Mouse (Mus musculus) ES-E14 (cell line): ENCODE measurements around the gene Ptpn13. TPM values are rescaled to one million over a fixed set of nuclear protein-coding genes. Genes with fewer than 3 reads are reported as not detected.

Experiments
- DNase-seq: peaks from one replicate; pipeline ENCODE4 v3.0.0-alpha.2; 2013; ENCODE audit warnings: low read depth, low spot score
- H3K27ac ChIP-seq: 2 replicates; pipeline ENCODE4 v1.5.1; 2012; ENCODE audit warnings: low read depth, mild to moderate bottlenecking, low read length, moderate library complexity, mixed read lengths; ENCODE audit not compliant: poor library complexity, insufficient read depth, severe bottlenecking
- H3K36me3 ChIP-seq: 2 replicates; pipeline ENCODE4 v1.6.1; 2012; ENCODE audit warnings: mild to moderate bottlenecking, low read length, moderate library complexity, mixed read lengths; ENCODE audit not compliant: control insufficient read depth, poor library complexity, insufficient read depth, severe bottlenecking
- H3K4me1 ChIP-seq, 2 experiments: fragments of 150-350 bp in 1 of 2; sonication (generic) in 1 of 2; 2 replicates each; pipeline ENCODE4 v1.6.1; 2012; ENCODE audit warnings: low read length in 2 of 2, mild to moderate bottlenecking in 1 of 2, mixed read lengths in 1 of 2; ENCODE audit not compliant: control insufficient read depth in 2 of 2, insufficient read depth in 2 of 2, poor library complexity in 1 of 2
- H3K4me3 ChIP-seq, 2 experiments: fragments of 150-350 bp in 1 of 2; sonication (generic) in 1 of 2; 2 replicates each; pipeline ENCODE4 v1.5.1; 2012; ENCODE audit warnings: low read length in 2 of 2, low read depth in 1 of 2, mild to moderate bottlenecking in 1 of 2, mixed read lengths in 1 of 2; ENCODE audit not compliant: insufficient read depth in 1 of 2, poor library complexity in 1 of 2, severe bottlenecking in 1 of 2
- H3K9ac ChIP-seq: 2 replicates; pipeline ENCODE4 v1.6.1; 2012; ENCODE audit warnings: low read depth, mild to moderate bottlenecking, low read length, mixed read lengths; ENCODE audit not compliant: poor library complexity, insufficient read depth, severe bottlenecking
- H3K9me3 ChIP-seq: fragments of 150-350 bp; sonication (generic); 2 replicates; pipeline ENCODE4 v1.6.1; 2012; ENCODE audit warnings: low read depth, mild to moderate bottlenecking, low read length; ENCODE audit not compliant: control insufficient read depth, insufficient read depth
- CHD2 ChIP-seq: IDR thresholded peaks from 2 replicates; pipeline ENCODE4 v1.6.1; 2014; ENCODE audit warnings: mild to moderate bottlenecking, low read depth, low read length, inconsistent platforms
- HCFC1 ChIP-seq: IDR thresholded peaks from 2 replicates; pipeline ENCODE4 v1.6.1; 2012; ENCODE audit warnings: low read length, inconsistent platforms, borderline replicate concordance; ENCODE audit not compliant: insufficient read depth
- MAFK ChIP-seq: IDR thresholded peaks from 2 replicates; pipeline ENCODE4 v1.6.1; 2014; ENCODE audit warnings: mild to moderate bottlenecking, low read depth, low read length, inconsistent platforms; ENCODE audit not compliant: insufficient read depth
- ZC3H11A ChIP-seq: IDR thresholded peaks from 2 replicates; pipeline ENCODE4 v1.6.1; 2012; ENCODE audit warnings: low read depth, mild to moderate bottlenecking, inconsistent platforms, low read length, borderline replicate concordance
- ZNF384 ChIP-seq: IDR thresholded peaks from 2 replicates; pipeline ENCODE4 v1.6.1; 2012; ENCODE audit warnings: low read depth, low read length, inconsistent platforms
- in situ Hi-C, 2 experiments: fragments of 600-800 bp; cut with MboI; formaldehyde crosslinking; loops; one replicate each; pipeline ENCODE4 v1.15.1; 2025; ENCODE audit warnings: low sequenced_read_pairs in 2 of 2, inconsistent platforms in 1 of 2; ENCODE audit not compliant: unreplicated experiment in 2 of 2
- total RNA-seq: library from RNA; depleted of rRNA; stranded (reverse); fragments of 300-350 nt; gene quantifications from 2 replicates; pipeline ENCODE4 v1.2.3, GENCODE M21; 2012

Gene Ptpn13
- total RNA-seq, 1 experiment = 12.6 TPM

DNA sequence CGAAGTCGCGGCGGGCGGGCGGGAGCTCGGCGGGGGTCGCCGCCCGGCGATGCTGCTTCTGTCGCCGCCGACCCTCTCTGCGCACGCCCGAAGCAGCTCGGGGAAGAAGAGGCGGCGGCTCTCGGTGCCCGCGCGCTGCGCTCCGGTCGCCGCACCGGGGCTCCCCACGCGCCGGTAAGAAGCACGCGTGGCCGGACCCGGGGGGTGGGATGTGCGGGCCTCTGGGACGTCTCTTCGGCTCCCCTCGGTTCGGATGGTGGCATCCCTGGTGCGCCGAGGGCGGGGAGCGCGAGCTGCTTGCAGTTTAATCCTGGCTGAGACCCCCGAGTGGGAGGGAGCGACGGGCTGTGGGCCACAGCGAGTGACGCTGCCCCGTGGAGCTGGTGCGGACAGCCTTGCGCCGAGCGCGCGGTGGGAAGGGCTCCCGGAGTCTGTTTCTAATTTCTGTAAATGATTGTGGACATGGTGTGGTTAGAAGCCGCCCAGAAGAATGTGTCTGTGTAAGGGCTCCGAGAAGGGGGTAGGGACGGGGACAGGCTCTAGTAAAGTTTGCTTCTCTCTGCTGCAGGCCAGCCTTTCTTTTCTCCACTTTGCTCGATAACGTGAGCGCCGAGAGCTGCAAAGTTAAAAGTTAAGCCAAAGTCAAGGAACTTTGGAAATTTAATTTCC, 505 bp downstream of the Ptpn13 start:
- Histone ChIP-seq H3K9me3 (no peaks in the 10 kb centered on the region), H3K4me3 (peak overlapping the region; percentile 83 to 84), H3K4me1 (peaks cover 5 to 14% of the 10 kb centered on the region in 2 experiments; a peak in 3 of 4 replicates), H3K27ac (no peak overlapping the region), H3K36me3 (no peaks in the 10 kb centered on the region), H3K9ac (peak overlapping the region; percentile 74)
- in situ Hi-C loops = no loop called here
- DNase-seq = no peak
- TF ChIP-seq HCFC1 = 0 out of 2 replicates have a peak, but pooled peaks have one; percentile 24
- TF ChIP-seq CHD2 = no peak

DNA sequence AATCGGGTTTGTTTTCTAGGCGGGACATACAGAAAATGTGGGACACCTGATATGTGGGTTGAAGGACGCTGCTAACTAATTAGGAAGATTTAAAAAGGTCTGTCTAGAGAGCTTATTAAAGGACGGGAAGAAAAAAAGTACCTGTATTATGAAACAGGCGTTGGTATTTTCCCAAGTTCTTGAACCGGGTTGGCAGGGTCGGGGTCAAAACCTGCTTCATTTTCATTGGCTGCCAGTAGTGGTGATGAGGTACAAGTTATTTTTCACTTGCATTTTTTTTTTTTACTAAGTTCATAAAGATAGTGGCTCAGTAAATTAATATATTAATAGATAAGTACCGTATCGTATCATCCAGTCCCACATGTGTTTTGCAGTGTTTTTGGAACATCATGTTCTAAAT, 1.3 kb downstream of the Ptpn13 start:
- no peak for DNase-seq
- TF ChIP-seq ZNF384 (no peak), CHD2 (no peak), ZC3H11A (no peak), HCFC1 (no peak), MAFK (no peak)
- H3K9me3 ChIP-seq = no peaks in the 10 kb centered on the region
- in situ Hi-C loops = no loop called here
- no peak overlapping the region for H3K27ac ChIP-seq
- H3K9ac ChIP-seq = no peak overlapping the region
- H3K4me1 ChIP-seq = peaks cover 5 to 9% of the 10 kb centered on the region in 2 experiments; a peak in 3 of 4 replicates
- H3K36me3 ChIP-seq = no peaks in the 10 kb centered on the region
- peak overlapping the region; percentile 83 to 84 for H3K4me3 ChIP-seq

DNA sequence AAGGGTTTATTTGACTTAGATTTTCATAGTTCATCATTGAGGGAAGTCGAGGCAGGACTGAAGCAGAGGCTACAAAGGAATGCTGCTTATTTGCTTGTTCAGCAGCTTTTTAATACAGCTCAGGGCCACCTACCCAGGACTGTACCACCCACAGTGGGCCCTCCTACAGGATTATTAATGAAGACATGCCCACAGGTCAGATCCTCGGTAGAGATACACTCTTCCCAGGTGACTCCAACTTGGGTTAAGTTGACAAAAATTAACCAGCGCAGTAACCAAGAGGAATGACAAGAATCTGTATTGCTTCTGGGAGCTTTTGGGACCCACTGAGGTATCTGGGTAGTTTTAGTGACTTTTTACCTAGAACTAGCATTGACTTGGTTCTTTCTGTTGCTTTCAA, 6.0 kb downstream of the Ptpn13 start:
- H3K9ac ChIP-seq = no peak overlapping the region
- no peak overlapping the region for H3K27ac ChIP-seq
- no peak overlapping the region for H3K4me3 ChIP-seq
- no peak for DNase-seq
- no peak for TF ChIP-seq ZNF384
- no peak for TF ChIP-seq ZC3H11A
- TF ChIP-seq CHD2 = no peak
- no peak for TF ChIP-seq MAFK
- TF ChIP-seq HCFC1 = no peak
- in situ Hi-C loops = no loop called here
- peaks cover 5 to 8% of the 10 kb centered on the region in 2 experiments; a peak in 2 of 4 replicates for H3K4me1 ChIP-seq
- no peaks in the 10 kb centered on the region for H3K36me3 ChIP-seq
- H3K9me3 ChIP-seq = no peaks in the 10 kb centered on the region

DNA sequence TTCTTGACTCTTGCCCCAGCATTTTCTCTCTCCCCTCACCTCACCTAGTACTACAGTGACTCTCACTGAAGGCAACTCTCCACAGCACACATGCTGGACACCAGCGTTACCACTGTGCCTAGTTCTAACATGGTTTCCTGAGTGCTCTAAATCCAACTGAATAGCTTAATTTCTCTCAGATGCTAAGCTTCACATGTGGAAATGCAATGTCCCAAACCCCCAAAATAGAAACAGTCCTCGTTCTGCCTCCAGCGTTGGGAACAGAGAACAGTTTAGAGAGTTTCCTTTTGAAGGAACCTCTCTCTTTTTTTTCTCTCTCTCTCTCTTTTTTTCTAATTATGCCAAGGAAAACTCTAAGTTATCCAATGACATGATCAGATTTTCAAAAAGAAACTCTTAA, 6.5 kb downstream of the Ptpn13 start:
- no peak overlapping the region for H3K4me3 ChIP-seq
- in situ Hi-C loops = no loop called here
- H3K27ac ChIP-seq = no peak overlapping the region
- peaks cover 3 to 8% of the 10 kb centered on the region in 2 experiments; a peak in 1 of 4 replicates for H3K4me1 ChIP-seq
- DNase-seq = no peak
- no peaks in the 10 kb centered on the region for H3K36me3 ChIP-seq
- no peak for TF ChIP-seq MAFK
- TF ChIP-seq HCFC1 = no peak
- TF ChIP-seq ZNF384 = no peak
- no peak for TF ChIP-seq CHD2
- no peak for TF ChIP-seq ZC3H11A
- H3K9ac ChIP-seq = no peak overlapping the region
- H3K9me3 ChIP-seq = no peaks in the 10 kb centered on the region
